Mouse (Mus musculus): ENCODE results near the gene Lpar3.

Gene Lpar3

GRCm38 (mm10) chr3:146211141-146211747 lies 9.5 kb upstream of the Lpar3 start:
- DNase-seq = no peak

GRCm38 (mm10) chr3:146211964-146212363 lies 8.8 kb upstream of the Lpar3 start:
- DNase-seq = no peak

DNA sequence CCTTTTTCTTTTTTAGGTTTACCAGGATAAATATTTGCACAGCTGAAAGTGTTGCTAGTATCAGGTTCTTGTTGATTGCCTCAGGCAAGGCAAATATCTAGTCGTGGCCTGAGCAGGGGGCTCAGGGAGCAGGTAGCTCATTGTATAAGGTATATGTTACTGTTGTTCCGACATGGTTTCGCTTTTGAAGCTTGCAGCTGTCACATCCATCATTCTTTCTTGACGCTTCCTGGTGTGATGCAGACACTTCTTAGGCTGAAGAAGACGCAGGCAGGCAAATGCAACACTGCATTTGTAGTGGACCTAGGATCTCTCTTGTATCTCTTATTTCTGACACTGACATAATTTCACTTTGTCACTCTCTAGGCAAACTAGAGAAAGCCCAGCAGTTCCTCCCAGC lies 7.4 kb upstream of the Lpar3 start:
- DNase-seq = no peak

- no peak for DNase-seq
Measured at GRCm38 (mm10) chr3:146216561-146216960, 4.2 kb upstream of the Lpar3 start.

GRCm38 (mm10) chr3:146224271-146224670 lies 3.5 kb downstream of the Lpar3 start:
- DNase-seq = no peak

GRCm38 (mm10) chr3:146225061-146225761 lies 4.4 kb downstream of the Lpar3 start:
- DNase-seq = no peak

DNA sequence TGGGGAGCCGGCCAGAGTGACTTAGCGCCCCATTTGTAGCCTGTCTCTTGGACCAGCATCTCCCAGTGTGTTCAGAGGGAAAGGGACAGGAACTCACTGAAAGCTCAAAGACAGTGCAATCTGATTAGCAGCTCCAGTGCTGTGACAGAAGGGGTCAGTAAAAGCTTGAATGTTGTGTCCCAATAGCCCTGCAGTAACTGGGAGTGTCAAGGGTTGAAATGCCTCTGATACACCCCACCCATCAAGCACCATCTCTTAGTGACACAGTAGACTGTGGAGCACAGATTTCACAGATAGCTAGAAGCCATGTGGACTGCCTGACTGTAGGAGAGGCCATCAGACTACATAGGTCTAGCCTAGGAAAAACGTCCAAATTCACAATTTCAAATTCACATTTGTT lies 6.7 kb downstream of the Lpar3 start:
- no peak for DNase-seq

DNA sequence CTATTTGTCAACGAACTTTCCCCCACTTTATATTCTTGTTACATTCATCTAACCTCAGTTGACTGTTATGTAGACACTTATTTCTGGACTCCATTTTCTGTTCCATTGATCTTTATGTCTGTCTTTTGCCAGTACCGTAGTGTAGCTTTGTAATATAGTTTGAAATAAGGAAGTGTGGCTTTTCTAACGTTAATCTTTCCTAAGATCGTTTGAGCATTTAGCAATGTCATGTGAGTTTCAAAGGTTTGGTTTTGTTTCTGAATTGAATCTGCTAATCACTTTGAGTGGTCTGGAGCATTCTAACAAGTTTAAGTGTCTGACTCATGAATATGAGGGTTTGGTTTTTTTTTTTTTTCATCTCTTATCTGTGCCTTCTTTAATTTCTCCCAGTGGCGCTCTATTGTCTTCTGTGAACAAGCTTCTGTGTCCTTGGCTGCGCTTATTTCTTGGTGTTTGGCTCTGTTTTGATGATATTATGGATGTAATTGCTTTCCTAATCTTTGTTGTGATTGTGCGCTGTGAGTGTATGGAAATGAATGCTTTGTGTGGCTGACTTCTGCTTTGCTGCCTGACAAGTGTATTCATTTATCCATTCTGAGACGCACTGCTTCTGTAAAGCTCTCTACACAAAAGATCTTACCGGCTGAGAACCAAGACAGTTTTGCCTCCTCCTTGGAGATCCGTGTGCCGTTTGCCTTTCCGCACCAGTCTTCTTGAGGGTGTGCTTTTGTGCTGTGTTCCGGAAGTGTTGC lies 8.0 kb downstream of the Lpar3 start:
- no peak for DNase-seq

DNA sequence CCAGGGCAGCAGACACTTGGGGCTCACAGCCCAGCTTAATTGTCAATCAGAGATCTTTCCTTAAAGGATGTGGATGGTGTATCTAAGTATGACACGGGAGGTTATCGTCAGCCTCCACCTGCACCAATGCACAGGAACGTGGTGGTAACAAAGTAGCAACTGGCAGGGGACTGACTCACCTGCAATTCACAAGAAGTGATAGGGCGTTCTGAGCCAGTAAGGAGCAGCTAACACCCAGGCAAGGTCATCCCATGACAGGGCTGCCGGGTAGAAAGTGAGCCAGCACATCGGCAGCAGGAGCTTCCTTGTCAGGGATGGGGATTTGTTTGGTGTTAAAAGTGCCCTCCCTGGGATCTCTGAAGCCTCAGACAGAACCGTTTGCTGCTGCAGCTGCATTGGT lies 11.9 kb downstream of the Lpar3 start:
- no peak for DNase-seq

GRCm38 (mm10) chr3:146233741-146234140 lies 13.0 kb downstream of the Lpar3 start:
- no peak for DNase-seq

DNA sequence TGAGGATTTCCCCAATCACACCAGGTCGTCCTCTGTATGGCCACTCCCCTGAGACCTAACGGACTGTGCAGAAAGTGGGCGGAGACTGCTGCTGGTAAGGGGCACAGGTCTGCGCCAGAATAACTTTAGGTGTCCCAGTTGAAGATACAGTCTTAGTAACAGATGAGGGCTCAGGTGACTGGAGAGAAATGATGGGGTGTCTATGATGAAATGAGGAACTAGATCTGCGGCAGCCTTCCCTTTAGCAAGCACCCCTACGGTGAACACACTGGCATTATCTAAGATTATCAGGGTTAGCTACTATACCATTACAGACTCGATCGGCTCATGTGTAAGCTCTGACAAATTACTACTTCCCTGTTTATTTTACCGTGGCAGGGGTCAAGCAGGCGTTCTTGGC lies 13.8 kb downstream of the Lpar3 start:
- DNase-seq = no peak

DNA sequence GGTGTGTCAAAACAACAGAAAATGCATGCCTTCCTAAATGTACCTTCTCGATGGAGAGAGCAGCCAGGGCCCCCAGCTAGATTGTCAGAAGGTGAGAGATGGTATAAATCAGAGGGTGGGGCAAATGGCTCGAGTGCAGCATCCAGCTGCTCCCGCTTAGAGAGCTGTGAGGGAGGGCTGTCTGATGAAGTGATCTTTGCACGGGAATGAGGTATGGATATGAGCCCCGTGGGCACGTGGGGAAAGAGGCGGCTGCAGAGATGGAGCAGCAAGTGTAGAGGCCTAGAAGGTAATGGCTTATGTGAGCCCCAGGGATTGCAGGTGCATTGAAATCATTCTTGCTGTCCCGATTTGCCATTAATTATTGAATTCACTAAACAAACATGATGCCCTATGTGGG lies 15.5 kb downstream of the Lpar3 start:
- DNase-seq = no peak

- DNase-seq = no peak
Measured at GRCm38 (mm10) chr3:146237676-146238075, 16.9 kb downstream of the Lpar3 start.

DNA sequence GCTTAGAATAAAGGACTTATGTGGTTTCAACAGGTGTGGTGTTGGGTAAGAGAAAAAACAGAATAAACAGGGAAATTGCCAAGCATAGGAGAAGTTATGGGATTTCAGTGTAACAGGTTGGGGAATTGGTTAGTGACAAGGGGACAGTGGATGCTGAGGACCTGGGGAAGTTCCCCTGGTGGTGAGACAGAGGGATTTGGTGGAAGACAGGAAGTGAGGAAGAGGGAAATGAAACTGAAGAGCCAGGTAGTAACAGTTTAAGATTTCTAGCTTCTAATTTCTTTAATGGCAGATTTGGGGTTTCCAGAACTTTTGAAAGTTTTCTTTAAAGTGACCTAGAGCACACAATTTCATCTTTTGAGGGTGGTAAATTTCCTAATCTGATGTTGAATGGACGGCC lies 23.9 kb downstream of the Lpar3 start:
- DNase-seq = no peak

DNA sequence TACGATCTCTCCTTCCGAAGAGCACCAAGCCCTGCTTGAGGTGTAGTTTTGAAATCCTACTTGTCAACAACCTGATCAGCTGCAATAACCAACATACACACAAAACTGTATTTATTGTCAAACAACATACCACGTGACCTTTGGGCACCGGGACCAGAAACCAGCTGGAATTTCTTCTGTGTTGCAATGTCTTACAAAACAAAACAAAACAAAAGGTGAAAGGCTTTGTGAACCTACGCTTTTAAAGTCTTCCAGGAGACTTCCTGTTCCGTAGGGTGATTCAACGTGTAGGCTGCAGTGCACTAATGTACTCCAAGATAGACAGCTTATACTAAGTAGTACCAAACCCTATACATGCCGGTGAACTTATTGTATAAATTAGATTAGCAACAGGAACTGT lies 25.8 kb downstream of the Lpar3 start:
- no peak for DNase-seq

DNA sequence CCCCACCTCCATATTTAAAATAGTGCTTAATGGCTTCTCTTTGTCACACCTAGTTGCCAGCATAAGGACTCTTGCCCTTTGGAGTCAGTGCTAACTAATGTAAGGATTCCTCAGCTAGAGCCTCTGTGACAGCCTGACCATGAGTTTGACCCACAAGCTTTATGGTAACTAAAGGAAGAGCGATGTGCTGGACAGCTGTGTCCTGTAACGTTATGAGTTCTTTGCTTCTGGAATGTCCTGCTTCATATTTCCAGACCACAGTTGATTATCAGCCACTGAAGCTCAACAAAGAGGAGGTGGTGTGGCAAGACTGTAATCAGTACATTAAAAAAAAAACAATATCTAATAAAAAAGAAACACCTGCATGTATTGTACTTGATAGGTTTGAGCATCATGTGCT lies 26.2 kb downstream of the Lpar3 start:
- no peak for DNase-seq

DNA sequence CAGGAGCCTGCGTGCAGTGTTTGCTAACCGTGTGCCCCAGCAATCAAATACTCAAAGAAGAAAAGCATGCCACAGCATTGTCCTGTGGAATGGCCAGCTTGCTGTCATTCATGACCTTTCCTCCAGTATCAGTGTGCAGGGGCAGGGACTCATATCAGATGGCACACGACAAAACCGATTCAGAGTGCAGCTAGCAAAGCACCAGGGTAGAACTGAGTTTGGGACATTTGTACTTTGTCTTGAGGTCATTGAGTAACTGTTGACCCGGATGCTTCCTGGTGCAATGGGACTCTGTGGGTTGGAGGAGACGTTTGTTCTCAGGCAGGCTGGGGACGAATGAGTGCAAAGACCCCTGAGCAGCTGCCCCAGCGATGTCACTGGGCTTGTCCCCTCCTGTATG lies 29.1 kb downstream of the Lpar3 start:
- no peak for DNase-seq

- no peak for DNase-seq
Measured at GRCm38 (mm10) chr3:146251771-146252170, 31.0 kb downstream of the Lpar3 start.

DNA sequence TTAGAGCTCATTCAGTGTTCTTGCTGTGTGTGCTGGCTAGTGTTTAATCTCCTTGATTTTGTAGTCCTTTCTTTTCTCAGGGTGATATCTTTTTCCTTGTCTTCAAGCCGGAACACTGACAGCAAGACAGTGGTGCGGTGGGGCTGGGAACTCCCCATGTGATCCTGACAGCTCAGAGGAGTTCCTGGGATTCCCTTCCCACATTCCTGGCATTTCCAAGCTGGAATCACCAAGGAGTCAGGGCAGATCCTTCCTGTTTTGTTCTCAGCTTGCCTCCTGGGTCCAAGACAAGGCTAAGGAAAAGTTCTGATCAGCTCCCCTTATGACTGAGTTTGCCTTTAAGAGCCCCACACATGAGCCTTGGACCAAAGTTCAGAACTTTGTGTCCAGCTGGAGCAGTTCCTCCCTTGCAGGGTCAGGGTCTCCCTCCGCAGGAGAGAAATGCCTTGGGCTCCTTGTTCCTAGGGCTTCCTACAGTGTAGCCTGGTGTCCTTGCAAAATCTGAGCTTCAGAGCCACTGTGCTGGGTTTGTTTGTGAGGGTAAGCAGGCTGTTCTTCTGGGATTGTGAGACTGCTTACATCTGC lies 33.1 kb downstream of the Lpar3 start:
- no peak for DNase-seq

DNA sequence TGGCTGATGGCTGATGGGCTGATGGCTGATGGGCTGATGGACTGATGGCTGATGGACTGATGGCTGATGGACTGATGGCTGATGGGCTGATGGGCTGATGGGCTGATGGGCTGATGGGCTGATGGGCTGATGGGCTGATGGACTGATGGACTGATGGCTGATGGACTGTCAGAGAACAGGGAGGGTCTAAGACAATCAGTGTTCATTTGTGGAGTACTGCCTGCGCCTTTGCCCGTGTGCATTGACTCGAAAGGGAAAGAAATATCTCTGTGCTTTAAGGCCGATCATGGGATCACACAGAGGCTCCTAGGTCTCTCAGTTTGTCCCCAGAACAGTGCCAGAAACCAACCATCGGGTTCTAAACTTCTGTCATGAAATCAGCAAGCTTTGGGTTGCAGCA lies 34.4 kb downstream of the Lpar3 start:
- no peak for DNase-seq

DNA sequence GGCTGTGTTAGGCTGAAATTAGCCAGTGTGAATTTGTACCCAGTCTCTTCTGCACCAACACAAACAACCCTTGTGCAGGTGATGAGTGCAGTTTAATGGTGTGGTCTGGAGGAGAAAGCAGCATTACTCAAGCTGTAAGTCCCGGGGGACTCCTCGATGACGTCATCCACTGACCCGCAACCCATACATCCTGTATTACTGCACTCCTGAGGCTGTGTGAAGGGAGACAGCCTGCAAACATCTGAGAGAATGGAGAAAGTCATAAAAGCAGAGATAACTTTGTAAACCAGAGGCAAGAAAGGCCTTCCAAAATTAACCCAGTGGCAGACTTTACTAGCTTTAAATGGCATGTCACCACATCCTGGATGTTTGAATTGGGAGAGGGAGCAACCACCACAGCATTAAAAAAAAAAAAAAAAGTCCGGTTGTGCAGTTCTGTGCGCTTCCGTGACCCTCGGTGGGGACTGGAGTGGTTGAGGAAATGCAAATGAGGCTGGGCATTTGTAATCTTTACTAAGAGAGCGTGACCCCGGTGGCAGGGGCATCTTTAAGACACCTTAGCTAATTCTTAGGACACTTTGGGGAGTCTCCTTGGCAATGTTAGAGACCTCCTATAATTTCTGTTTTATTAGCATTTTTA lies 36.8 kb downstream of the Lpar3 start:
- no peak for DNase-seq

DNA sequence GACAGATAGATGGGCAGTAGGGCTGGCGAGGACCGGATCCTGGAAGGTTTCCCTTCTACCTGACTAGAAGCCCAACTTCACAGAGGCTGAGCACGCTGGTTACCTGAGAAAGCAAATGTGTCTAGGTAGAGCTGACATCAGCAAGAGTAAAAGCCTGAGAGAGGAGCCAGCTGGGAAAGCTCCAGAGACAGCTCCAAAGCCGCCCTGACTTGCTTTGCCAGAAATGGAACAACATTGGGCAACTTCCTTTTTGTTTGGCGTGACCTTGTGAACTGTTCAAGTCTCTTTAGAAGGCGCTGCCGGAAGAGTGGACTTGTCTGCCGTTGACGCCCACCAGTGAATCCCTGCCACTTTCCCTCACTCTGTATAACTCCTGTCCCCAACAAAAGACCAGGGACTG lies 39.4 kb downstream of the Lpar3 start:
- no peak for DNase-seq

- DNase-seq = no peak
Measured at GRCm38 (mm10) chr3:146260845-146261244, 40.1 kb downstream of the Lpar3 start.
